Mouse (Mus musculus) heart, embryonic 11.5 days (tissue): ENCODE results near the gene Hapln4. TPM values are rescaled to one million over a fixed set of nuclear protein-coding genes. Genes with fewer than 3 reads are reported as not detected.

Experiments
- ATAC-seq: fragments of 200-750 bp; cut with Nextera tagmentation; replicated peaks from 2 replicates; pipeline ENCODE4 v1.8.0; 2017; ENCODE audit warnings: moderate library complexity; ENCODE audit not compliant: insufficient number of reproducible peaks, low FRiP score, low TSS enrichment
- H3K27ac ChIP-seq: fragments of 300-500 bp; sonication (generic); 2 replicates; pipeline ENCODE4 v1.5.1; 2014; ENCODE audit warnings: mild to moderate bottlenecking, low read depth, low read length
- H3K27me3 ChIP-seq: fragments of 300-500 bp; sonication (generic); 2 replicates; pipeline ENCODE4 v1.6.1; 2014; ENCODE audit warnings: mild to moderate bottlenecking, low read length, mixed read lengths; ENCODE audit not compliant: control insufficient read depth, insufficient read depth
- H3K36me3 ChIP-seq: fragments of 300-500 bp; sonication (generic); 2 replicates; pipeline ENCODE4 v1.6.1; 2014; ENCODE audit warnings: mild to moderate bottlenecking, low read length, moderate library complexity, mixed read lengths; ENCODE audit not compliant: control insufficient read depth, insufficient read depth
- H3K4me1 ChIP-seq: fragments of 300-500 bp; sonication (generic); 2 replicates; pipeline ENCODE4 v1.6.1; 2014; ENCODE audit warnings: low read length; ENCODE audit not compliant: control insufficient read depth, insufficient read depth
- H3K4me2 ChIP-seq: fragments of 300-500 bp; sonication (generic); 2 replicates; pipeline ENCODE4 v1.6.1; 2014; ENCODE audit warnings: mild to moderate bottlenecking, moderate library complexity
- H3K4me3 ChIP-seq: fragments of 300-500 bp; sonication (generic); 2 replicates; pipeline ENCODE4 v1.5.1; 2014; ENCODE audit warnings: low read depth, low read length
- H3K9ac ChIP-seq: fragments of 300-500 bp; sonication (generic); 2 replicates; pipeline ENCODE4 v1.6.1; 2014; ENCODE audit warnings: mild to moderate bottlenecking, low read depth, low read length, moderate library complexity
- H3K9me3 ChIP-seq: fragments of 300-500 bp; sonication (generic); replicated peaks from 2 replicates; pipeline ENCODE4 v1.6.1; 2016; ENCODE audit warnings: low read length; ENCODE audit not compliant: control insufficient read depth
- WGBS: fragments of 180-500 bp; shearing (Covaris S2); extraction: QIAGEN DNeasy Blood & Tissue Kit; methylation state at CpG from one replicate; pipeline ENCODE4 v1.1.7; 2014; ENCODE audit not compliant: insufficient replicate concordance; 5-methylcytosine and 5-hydroxymethylcytosine counted together
- microRNA-seq: library from miRNA; unstranded; fragments of <30 nt; microRNA quantifications from one replicate; pipeline ENCODE4, GENCODE M21; 2016; ENCODE audit warnings: borderline number of aligned reads
- polyA plus RNA-seq: library from polyadenylated mRNA; unstranded; fragments of >200 nt; fragmentation: Nextera tagmentation; extraction: Ambion mirVana; gene quantifications from 2 replicates; pipeline ENCODE4 v1.2.1, GENCODE M21; 2014

Hapln4 gene
- polyA plus RNA-seq, 1 experiment from 2014 or later, result 0.31 TPM

- ATAC-seq, result no peak
- Histone ChIP-seq H3K4me2 (peak overlapping the region; percentile 73), H3K27ac (no peak overlapping the region), H3K27me3 (no peaks in the 10 kb centered on the region), H3K9me3 (no peaks in the 10 kb centered on the region), H3K9ac (peak overlapping the region; percentile 68), H3K36me3 (peaks cover 18% of the 10 kb centered on the region), H3K4me3 (no peak overlapping the region), H3K4me1 (peaks cover 14% of the 10 kb centered on the region)
- WGBS, result 74% methylated on average over 4 of the region's 4 CpGs
Measured at GRCm38 (mm10) chr8:70137890-70138289, 54.6 kb downstream of the Hapln4 start.

- Histone ChIP-seq H3K9me3 (no peaks in the 10 kb centered on the region), H3K4me3 (peak within 1 kb of the TSS; percentile 76), H3K27me3 (no peaks in the 10 kb centered on the region), H3K9ac (peak within 1 kb of the TSS; percentile 81), H3K27ac (peak within 1 kb of the TSS; percentile 69), H3K4me1 (peaks cover 14% of the 10 kb centered on the region), H3K36me3 (peaks cover 16% of the 10 kb centered on the region), H3K4me2 (peak within 1 kb of the TSS; percentile 73)
- ATAC-seq, result peak; percentile 97
- under 1% methylated on average over 46 of the region's 46 CpGs for WGBS
Measured at GRCm38 (mm10) chr8:70139026-70139857, 56.0 kb downstream of the Hapln4 start, which contains the start of the genes Rfxank, Borcs8 and Mef2b. Gene Rfxank (minus strand): TSS chr8:70139154. Gene Borcs8 (plus strand): TSS chr8:70139499. Gene Mef2b (plus strand): TSS chr8:70139711.

- peak overlapping the region; percentile 81 for H3K9ac ChIP-seq
- peaks cover 15% of the 10 kb centered on the region for H3K36me3 ChIP-seq
- H3K4me2 ChIP-seq, result peak overlapping the region; percentile 73
- 15% methylated on average over 9 of the region's 9 CpGs for WGBS
- ATAC-seq, result no peak
- no peaks in the 10 kb centered on the region for H3K27me3 ChIP-seq
- H3K27ac ChIP-seq, result peak overlapping the region; percentile 69
- H3K4me3 ChIP-seq, result peak overlapping the region; percentile 76
- peaks cover 14% of the 10 kb centered on the region for H3K4me1 ChIP-seq
- H3K9me3 ChIP-seq, result no peaks in the 10 kb centered on the region
Measured at GRCm38 (mm10) chr8:70139981-70140380, 56.7 kb downstream of the Hapln4 start.

Small RNAs within 50 kb of the gene (microRNA-seq; reads per million reads assigned to microRNA genes)
- not detected for gene Mir7066

Other genes starting within 250 kb of the Hapln4 start
- 0.21 and 0.49 TPM in 2 replicates for gene Cilp2, start 195.8 kb upstream of the Hapln4 start, polyA plus RNA-seq
- 1.6 and 1.8 TPM in 2 replicates for gene Tssk6, start 181.3 kb upstream of the Hapln4 start, polyA plus RNA-seq
- 270 and 275 TPM in 2 replicates for gene Ndufa13, start 180.9 kb upstream of the Hapln4 start, polyA plus RNA-seq
- 5.5 and 7.0 TPM in 2 replicates for gene Yjefn3, start 180.7 kb upstream of the Hapln4 start, polyA plus RNA-seq
- gene Gatad2a, start 87.1 kb upstream of the Hapln4 start, polyA plus RNA-seq, result 52.9 and 59.0 TPM in 2 replicates
- 35.5 and 38.1 TPM in 2 replicates for gene Mau2, start 40.7 kb upstream of the Hapln4 start, polyA plus RNA-seq
- gene Sugp1, start 40.6 kb upstream of the Hapln4 start, polyA plus RNA-seq, result 25.1 and 26.1 TPM in 2 replicates
- gene Tm6sf2, start 10.5 kb upstream of the Hapln4 start, polyA plus RNA-seq, result 1.6 and 2.1 TPM in 2 replicates
- 0.11 and 0.16 TPM in 2 replicates for gene Ncan, start 37.4 kb downstream of the Hapln4 start, polyA plus RNA-seq
- 17.0 and 23.4 TPM in 2 replicates for gene Nr2c2ap, start 47.9 kb downstream of the Hapln4 start, polyA plus RNA-seq
- 13.2 and 15.1 TPM in 2 replicates for gene Rfxank, start 55.7 kb downstream of the Hapln4 start, polyA plus RNA-seq
- gene Borcs8, start 56.0 kb downstream of the Hapln4 start, polyA plus RNA-seq, result 45.7 and 46.5 TPM in 2 replicates
- 0.21 and 0.39 TPM in 2 replicates for gene Mef2b, start 56.3 kb downstream of the Hapln4 start, polyA plus RNA-seq
- gene Tmem161a, start 88.9 kb downstream of the Hapln4 start, polyA plus RNA-seq, result 64.9 and 67.7 TPM in 2 replicates
- 4.8 and 5.2 TPM in 2 replicates for gene Slc25a42, start 128.8 kb downstream of the Hapln4 start, polyA plus RNA-seq
- 23.0 and 26.2 TPM in 2 replicates for gene Sugp2, start 150.8 kb downstream of the Hapln4 start, polyA plus RNA-seq
- 17.6 and 17.8 TPM in 2 replicates for gene Armc6, start 151.0 kb downstream of the Hapln4 start, polyA plus RNA-seq
- 25.5 and 30.0 TPM in 2 replicates for gene Homer3, start 199.4 kb downstream of the Hapln4 start, polyA plus RNA-seq
- 36.4 and 37.6 TPM in 2 replicates for gene Ddx49, start 219.0 kb downstream of the Hapln4 start, polyA plus RNA-seq
- 307 and 329 TPM in 2 replicates for gene Cope, start 219.1 kb downstream of the Hapln4 start, polyA plus RNA-seq
- gene Cers1, start 232.3 kb downstream of the Hapln4 start, polyA plus RNA-seq, result 1.4 and 1.5 TPM in 2 replicates
- gene Gdf1, start 246.4 kb downstream of the Hapln4 start, polyA plus RNA-seq, result 1.7 and 1.9 TPM in 2 replicates